Comparison of ENCODE assay signal across 8 mouse cellular contexts in genomic region chr8:47289641-47290040, GRCm38 (mm10).
DNase-seq lines count a peak whose midpoint lies in the region; ATAC-seq and TF ChIP-seq lines count a peak whose summit lies in the region.

No protein-coding gene starts in this region.

- WGBS in kidney, embryonic 14.5 days: 8% methylated on average over 6 of the region's 6 CpGs
- WGBS in hindbrain, embryonic 15.5 days: 6% methylated on average over 6 of the region's 6 CpGs
- WGBS in midbrain, postnatal 0 days: 8% methylated on average over 6 of the region's 6 CpGs

- 0 out of 2 replicates have a peak, but pooled peaks cover 5% of the 10 kb centered on the region for H3K4me1 ChIP-seq in kidney, embryonic 14.5 days (ENCODE audit: control insufficient read depth, insufficient read depth, low read length)
- H3K4me1 ChIP-seq in hindbrain, embryonic 15.5 days (replicated peaks): peaks cover 35% of the 10 kb centered on the region
- H3K4me1 ChIP-seq in midbrain, postnatal 0 days (ENCODE audit: insufficient read depth, low read length): peaks cover 7% of the 10 kb centered on the region; the same call in 1 of the 2 replicates

- H3K27ac ChIP-seq in kidney, embryonic 14.5 days (ENCODE audit: low read depth, low read length): no peak overlapping the region
- peak overlapping the region; percentile 99 for H3K27ac ChIP-seq in hindbrain, embryonic 15.5 days (replicated peaks)
- H3K27ac ChIP-seq in midbrain, postnatal 0 days (ENCODE audit: low read depth, low read length): peak overlapping the region; percentile 99

- no peaks in the 10 kb centered on the region for H3K36me3 ChIP-seq in kidney, embryonic 14.5 days (ENCODE audit: control insufficient read depth, insufficient read depth, low read length)
- no peaks in the 10 kb centered on the region for H3K36me3 ChIP-seq in hindbrain, embryonic 15.5 days
- no peaks in the 10 kb centered on the region for H3K36me3 ChIP-seq in midbrain, postnatal 0 days (ENCODE audit: insufficient read depth, low read length)

- no peak for ATAC-seq in kidney, embryonic 14.5 days (ENCODE audit: low FRiP score, low TSS enrichment)
- ATAC-seq in hindbrain, embryonic 15.5 days (ENCODE audit: low FRiP score, low read depth): peak; percentile 39
- peak; percentile 53 for ATAC-seq in midbrain, postnatal 0 days (ENCODE audit: low FRiP score)

- no peak for TF ChIP-seq CTCF in midbrain, postnatal 0 days (IDR thresholded peaks at IDR 0.05)

- H3K9ac ChIP-seq in kidney, embryonic 14.5 days (ENCODE audit: low read depth, low read length): peak overlapping the region; percentile 91; the same call in 1 of the 2 replicates
- H3K9ac ChIP-seq in hindbrain, embryonic 15.5 days: peak overlapping the region; percentile 78
- H3K9ac ChIP-seq in midbrain, postnatal 0 days (replicated peaks; ENCODE audit: low read length, poor library complexity, severe bottlenecking): peak overlapping the region; percentile 95

- no peaks in the 10 kb centered on the region; the same call in 1 of the 2 replicates for H3K27me3 ChIP-seq in kidney, embryonic 14.5 days (ENCODE audit: control insufficient read depth, insufficient read depth, low read length)
- H3K27me3 ChIP-seq in hindbrain, embryonic 15.5 days: no peaks in the 10 kb centered on the region
- no peaks in the 10 kb centered on the region for H3K27me3 ChIP-seq in midbrain, postnatal 0 days (ENCODE audit: insufficient read depth, low read length)

- H3K4me2 ChIP-seq in kidney, embryonic 14.5 days (replicated peaks; ENCODE audit: low read depth, low read length): peak overlapping the region; percentile 96
- peak overlapping the region; percentile 81 for H3K4me2 ChIP-seq in hindbrain, embryonic 15.5 days
- peak overlapping the region; percentile 92 for H3K4me2 ChIP-seq in midbrain, postnatal 0 days (ENCODE audit: low read depth, low read length, poor library complexity, severe bottlenecking)

- H3K9me3 ChIP-seq in kidney, embryonic 14.5 days (ENCODE audit: control insufficient read depth, low read length): no peaks in the 10 kb centered on the region
- no peaks in the 10 kb centered on the region for H3K9me3 ChIP-seq in hindbrain, embryonic 15.5 days
- H3K9me3 ChIP-seq in midbrain, postnatal 0 days (ENCODE audit: low read length): no peaks in the 10 kb centered on the region

- peak overlapping the region; percentile 77 for H3K4me3 ChIP-seq in kidney, embryonic 14.5 days (ENCODE audit: low read length)
- H3K4me3 ChIP-seq in hindbrain, embryonic 15.5 days: peak overlapping the region; percentile 59
- peak overlapping the region; percentile 77 for H3K4me3 ChIP-seq in midbrain, postnatal 0 days (ENCODE audit: low read depth, low read length)

- DNase-seq in kidney, adult 9 months: no peak
- DNase-seq in cerebellum, postnatal 25 days: peak; percentile 34 to 42
- peak; percentile 79 for DNase-seq in midbrain, postnatal 0 days (ENCODE audit: low spot score)
- DNase-seq in adrenal gland, postnatal 25 days: no peak
- DNase-seq in thymus, postnatal 4 days: no peak
- DNase-seq in frontal cortex, postnatal 14 days (ENCODE audit: low spot score in 2 of 2): no peak

Comparison
In these comparisons a context has a peak if more than half of its experiments do, and no peak if none do; other contexts are left out.
1. DNase-seq: peak in cerebellum, postnatal 25 days (2 of 2) and midbrain, postnatal 0 days (single experiment); none in kidney, adult 9 months (single experiment), adrenal gland, postnatal 25 days (single experiment), thymus, postnatal 4 days (single experiment) and frontal cortex, postnatal 14 days (0 of 2).
2. Peak in every context shown above with its lines, with median percentiles within 50 percentile points of each other: H3K4me2 ChIP-seq, H3K4me3 ChIP-seq and H3K9ac ChIP-seq.